Mouse (Mus musculus): ENCODE measurements around the gene Tfb2m. TPM values are rescaled to one million over a fixed set of nuclear protein-coding genes. Genes with fewer than 3 reads are reported as not detected.
A peak's percentile ranks its signal among the peaks of the same experiment; 100 is the strongest.
"Not testable (repeated sequence)": the region's sequence is repeated elsewhere in the genome, so short reads cannot be mapped to it uniquely, and the experiment has no call there.

Gene Tfb2m
- 29.4 and 31.3 TPM in 2 replicates for polyA plus RNA-seq (2014; fragmentation: Nextera tagmentation; extraction: Ambion mirVana)

GRCm38 (mm10) chr1:179545768-179546550 lies at the start of gene Tfb2m, which contains the start of gene Cnst:
TSS of gene Tfb2m (minus strand) at chr1:179546267.
TSS of gene Cnst (plus strand) at chr1:179546370.
- Histone ChIP-seq H3K27ac (peak within 1 kb of the TSS; percentile 92), H3K4me2 (replicated peaks) (peak within 1 kb of the TSS; percentile 66), H3K4me1 (replicated peaks; ENCODE audit: control insufficient read depth, insufficient read depth, low read length) (peaks cover 21% of the 10 kb centered on the region), H3K9ac (peak within 1 kb of the TSS; percentile 75), H3K4me3 (replicated peaks; ENCODE audit: low read length) (peak within 1 kb of the TSS; percentile 65)
- DNase-seq (ENCODE audit: low spot score) (peak; percentile 96), ATAC-seq (ENCODE audit: low FRiP score) (peak; percentile 99)
- not testable (repeated sequence) for H3K36me3 ChIP-seq (replicated peaks; ENCODE audit: control insufficient read depth, insufficient read depth); H3K9me3 ChIP-seq (ENCODE audit: control insufficient read depth, low read length); H3K27me3 ChIP-seq (ENCODE audit: control insufficient read depth, insufficient read depth, low read length)
- under 1% methylated on average over 69 of the region's 69 CpGs for WGBS

- ATAC-seq (ENCODE audit: low FRiP score) (no peak), DNase-seq (ENCODE audit: low spot score) (no peak)
- Histone ChIP-seq H3K9ac (no peak overlapping the region), H3K4me3 (replicated peaks; ENCODE audit: low read length) (no peak overlapping the region), H3K27ac (no peak overlapping the region), H3K9me3 (ENCODE audit: control insufficient read depth, low read length) (no peaks in the 10 kb centered on the region), H3K36me3 (replicated peaks; ENCODE audit: control insufficient read depth, insufficient read depth) (no peaks in the 10 kb centered on the region), H3K27me3 (ENCODE audit: control insufficient read depth, insufficient read depth, low read length) (no peaks in the 10 kb centered on the region), H3K4me1 (replicated peaks; ENCODE audit: control insufficient read depth, insufficient read depth, low read length) (no peaks in the 10 kb centered on the region), H3K4me2 (replicated peaks) (no peak overlapping the region)
- WGBS = 69% methylated on average over 7 of the region's 7 CpGs
These were observed 46.9 kb upstream of the Tfb2m start for GRCm38 (mm10) chr1:179592972-179593371.

- no peaks in the 10 kb centered on the region for H3K9me3 ChIP-seq (ENCODE audit: control insufficient read depth, low read length)
- no peak overlapping the region for H3K27ac ChIP-seq
- no peak overlapping the region for H3K9ac ChIP-seq
- H3K4me2 ChIP-seq (replicated peaks) = no peak overlapping the region
- WGBS = 83% methylated on average over 2 of the region's 2 CpGs
- no peak overlapping the region for H3K4me3 ChIP-seq (replicated peaks; ENCODE audit: low read length)
- H3K27me3 ChIP-seq (ENCODE audit: control insufficient read depth, insufficient read depth, low read length) = no peaks in the 10 kb centered on the region
- no peaks in the 10 kb centered on the region for H3K4me1 ChIP-seq (replicated peaks; ENCODE audit: control insufficient read depth, insufficient read depth, low read length)
- DNase-seq (ENCODE audit: low spot score) = no peak
- H3K36me3 ChIP-seq (replicated peaks; ENCODE audit: control insufficient read depth, insufficient read depth) = no peaks in the 10 kb centered on the region
- ATAC-seq (ENCODE audit: low FRiP score) = no peak
These were observed 46.1 kb upstream of the Tfb2m start for GRCm38 (mm10) chr1:179592143-179592542.

- peaks cover 3% of the 10 kb centered on the region; the same call in 1 of the 2 replicates for H3K4me1 ChIP-seq (replicated peaks; ENCODE audit: control insufficient read depth, insufficient read depth, low read length)
- no peak for ATAC-seq (ENCODE audit: low FRiP score)
- H3K27ac ChIP-seq = no peak overlapping the region
- no peak overlapping the region for H3K4me3 ChIP-seq (replicated peaks; ENCODE audit: low read length)
- H3K27me3 ChIP-seq (ENCODE audit: control insufficient read depth, insufficient read depth, low read length) = no peaks in the 10 kb centered on the region
- H3K4me2 ChIP-seq (replicated peaks) = no peak overlapping the region
- H3K9ac ChIP-seq = no peak overlapping the region
- WGBS = 82% methylated on average over 12 of the region's 12 CpGs
- no peak for DNase-seq (ENCODE audit: low spot score)
- no peaks in the 10 kb centered on the region for H3K36me3 ChIP-seq (replicated peaks; ENCODE audit: control insufficient read depth, insufficient read depth)
- H3K9me3 ChIP-seq (ENCODE audit: control insufficient read depth, low read length) = no peaks in the 10 kb centered on the region
These were observed 45.6 kb upstream of the Tfb2m start for GRCm38 (mm10) chr1:179591639-179592038.

GRCm38 (mm10) chr1:179588230-179588629 lies 42.2 kb upstream of the Tfb2m start:
- Histone ChIP-seq H3K4me1 (replicated peaks; ENCODE audit: control insufficient read depth, insufficient read depth, low read length) (peaks cover 8% of the 10 kb centered on the region; the same call in 1 of the 2 replicates), H3K9me3 (ENCODE audit: control insufficient read depth, low read length) (no peaks in the 10 kb centered on the region), H3K27me3 (ENCODE audit: control insufficient read depth, insufficient read depth, low read length) (no peaks in the 10 kb centered on the region), H3K36me3 (replicated peaks; ENCODE audit: control insufficient read depth, insufficient read depth) (no peaks in the 10 kb centered on the region), H3K4me3 (replicated peaks; ENCODE audit: low read length) (no peak overlapping the region), H3K27ac (no peak overlapping the region), H3K4me2 (replicated peaks) (no peak overlapping the region), H3K9ac (no peak overlapping the region)
- no peak for DNase-seq (ENCODE audit: low spot score)
- ATAC-seq (ENCODE audit: low FRiP score) = no peak
- 66% methylated on average over 4 of the region's 4 CpGs for WGBS

GRCm38 (mm10) chr1:179586430-179587095 lies 40.5 kb upstream of the Tfb2m start:
- no peak overlapping the region for H3K4me2 ChIP-seq (replicated peaks)
- ATAC-seq (ENCODE audit: low FRiP score) (no peak), DNase-seq (ENCODE audit: low spot score) (no peak)
- no peaks in the 10 kb centered on the region for H3K36me3 ChIP-seq (replicated peaks; ENCODE audit: control insufficient read depth, insufficient read depth)
- peaks cover 8% of the 10 kb centered on the region; the same call in 1 of the 2 replicates for H3K4me1 ChIP-seq (replicated peaks; ENCODE audit: control insufficient read depth, insufficient read depth, low read length)
- 62% methylated on average over 3 of the region's 3 CpGs for WGBS
- H3K27me3 ChIP-seq (ENCODE audit: control insufficient read depth, insufficient read depth, low read length) = no peaks in the 10 kb centered on the region
- no peak overlapping the region for H3K9ac ChIP-seq
- no peak overlapping the region for H3K27ac ChIP-seq
- H3K9me3 ChIP-seq (ENCODE audit: control insufficient read depth, low read length) = no peaks in the 10 kb centered on the region
- H3K4me3 ChIP-seq (replicated peaks; ENCODE audit: low read length) = no peak overlapping the region

GRCm38 (mm10) chr1:179585646-179586045 lies 39.6 kb upstream of the Tfb2m start:
- WGBS = 64% methylated on average over 9 of the region's 9 CpGs
- no peak overlapping the region for H3K9ac ChIP-seq
- H3K4me1 ChIP-seq (replicated peaks; ENCODE audit: control insufficient read depth, insufficient read depth, low read length) = peaks cover 8% of the 10 kb centered on the region; the same call in 1 of the 2 replicates
- ATAC-seq (ENCODE audit: low FRiP score) (no peak), DNase-seq (ENCODE audit: low spot score) (no peak)
- H3K4me3 ChIP-seq (replicated peaks; ENCODE audit: low read length) = no peak overlapping the region
- H3K9me3 ChIP-seq (ENCODE audit: control insufficient read depth, low read length) = no peaks in the 10 kb centered on the region
- H3K27me3 ChIP-seq (ENCODE audit: control insufficient read depth, insufficient read depth, low read length) = no peaks in the 10 kb centered on the region
- no peak overlapping the region for H3K27ac ChIP-seq
- H3K4me2 ChIP-seq (replicated peaks) = no peak overlapping the region
- H3K36me3 ChIP-seq (replicated peaks; ENCODE audit: control insufficient read depth, insufficient read depth) = no peaks in the 10 kb centered on the region

- no peak overlapping the region for H3K4me2 ChIP-seq (replicated peaks)
- H3K4me1 ChIP-seq (replicated peaks; ENCODE audit: control insufficient read depth, insufficient read depth, low read length) = peaks cover 8% of the 10 kb centered on the region; the same call in 1 of the 2 replicates
- 96% methylated on average over 4 of the region's 4 CpGs for WGBS
- no peak overlapping the region for H3K9ac ChIP-seq
- no peaks in the 10 kb centered on the region for H3K9me3 ChIP-seq (ENCODE audit: control insufficient read depth, low read length)
- H3K4me3 ChIP-seq (replicated peaks; ENCODE audit: low read length) = no peak overlapping the region
- H3K27me3 ChIP-seq (ENCODE audit: control insufficient read depth, insufficient read depth, low read length) = no peaks in the 10 kb centered on the region
- ATAC-seq (ENCODE audit: low FRiP score) (no peak), DNase-seq (ENCODE audit: low spot score) (no peak)
- no peak overlapping the region for H3K27ac ChIP-seq
- peaks cover 12% of the 10 kb centered on the region; the same call in 1 of the 2 replicates for H3K36me3 ChIP-seq (replicated peaks; ENCODE audit: control insufficient read depth, insufficient read depth)
These were observed 38.2 kb upstream of the Tfb2m start for GRCm38 (mm10) chr1:179584220-179584619.

- no peak for DNase-seq (ENCODE audit: low spot score)
- 95% methylated on average over 3 of the region's 3 CpGs for WGBS
These were observed 37.0 kb upstream of the Tfb2m start for GRCm38 (mm10) chr1:179583090-179583489.

More at GRCm38 (mm10) chr1:179583090-179583489, 37.0 kb upstream of the Tfb2m start:
- Histone ChIP-seq H3K36me3 (replicated peaks; ENCODE audit: control insufficient read depth, insufficient read depth) (peaks cover 14% of the 10 kb centered on the region; the same call in 1 of the 2 replicates), H3K4me3 (replicated peaks; ENCODE audit: low read length) (no peak overlapping the region), H3K9me3 (ENCODE audit: control insufficient read depth, low read length) (no peaks in the 10 kb centered on the region), H3K9ac (no peak overlapping the region), H3K27me3 (ENCODE audit: control insufficient read depth, insufficient read depth, low read length) (no peaks in the 10 kb centered on the region), H3K4me2 (replicated peaks) (no peak overlapping the region), H3K27ac (no peak overlapping the region), H3K4me1 (replicated peaks; ENCODE audit: control insufficient read depth, insufficient read depth, low read length) (peaks cover 8% of the 10 kb centered on the region; the same call in 1 of the 2 replicates)
- no peak for ATAC-seq (ENCODE audit: low FRiP score)
